Mouse (Mus musculus) stomach, embryonic 15.5 days (tissue): ENCODE measurements around the gene Mrfap1. TPM values are rescaled to one million over a fixed set of nuclear protein-coding genes. Genes with fewer than 3 reads are reported as not detected.

Source experiments
- ATAC-seq: fragments of 200-750 bp; cut with Nextera tagmentation; 2 replicates; pipeline ENCODE4 v1.8.0; 2017; ENCODE audit warnings: low read depth, moderate number of reproducible peaks, moderate TSS enrichment; ENCODE audit not compliant: insufficient read depth, low FRiP score
- H3K27ac ChIP-seq: fragments of 300-500 bp; sonication (generic); 2 replicates; pipeline ENCODE4 v1.5.1; 2015; ENCODE audit warnings: mild to moderate bottlenecking, inconsistent platforms
- H3K27me3 ChIP-seq: fragments of 300-500 bp; sonication (generic); replicated peaks from 2 replicates; pipeline ENCODE4 v1.6.1; 2015; ENCODE audit warnings: inconsistent platforms
- H3K36me3 ChIP-seq: fragments of 300-500 bp; sonication (generic); 2 replicates; pipeline ENCODE4 v1.6.1; 2015; ENCODE audit warnings: inconsistent platforms
- H3K4me1 ChIP-seq: fragments of 300-500 bp; sonication (generic); 2 replicates; pipeline ENCODE4 v1.6.1; 2015; ENCODE audit warnings: inconsistent platforms
- H3K4me2 ChIP-seq: fragments of 300-500 bp; sonication (generic); 2 replicates; pipeline ENCODE4 v1.6.1; 2015; ENCODE audit warnings: mild to moderate bottlenecking, inconsistent platforms
- H3K4me3 ChIP-seq: fragments of 300-500 bp; sonication (generic); replicated peaks from 2 replicates; pipeline ENCODE4 v1.5.1; 2015; ENCODE audit warnings: inconsistent platforms
- H3K9ac ChIP-seq: fragments of 300-500 bp; sonication (generic); 2 replicates; pipeline ENCODE4 v1.6.1; 2015; ENCODE audit warnings: inconsistent platforms
- H3K9me3 ChIP-seq: fragments of 300-500 bp; sonication (generic); 2 replicates; pipeline ENCODE4 v1.6.1; 2016; ENCODE audit warnings: inconsistent platforms
- WGBS: fragments of 180-500 bp; shearing (Covaris S2); methylation state at CpG from one replicate; pipeline ENCODE4 v1.1.7; 2015; 5-methylcytosine and 5-hydroxymethylcytosine counted together
- polyA plus RNA-seq: library from polyadenylated mRNA; unstranded; fragments of >200 nt; fragmentation: Nextera tagmentation; extraction: Ambion mirVana; gene quantifications from 2 replicates; pipeline ENCODE4 v1.2.1, GENCODE M21; 2015

Gene Mrfap1
- polyA plus RNA-seq, 1 experiment from 2014 or later: 539 TPM

DNA sequence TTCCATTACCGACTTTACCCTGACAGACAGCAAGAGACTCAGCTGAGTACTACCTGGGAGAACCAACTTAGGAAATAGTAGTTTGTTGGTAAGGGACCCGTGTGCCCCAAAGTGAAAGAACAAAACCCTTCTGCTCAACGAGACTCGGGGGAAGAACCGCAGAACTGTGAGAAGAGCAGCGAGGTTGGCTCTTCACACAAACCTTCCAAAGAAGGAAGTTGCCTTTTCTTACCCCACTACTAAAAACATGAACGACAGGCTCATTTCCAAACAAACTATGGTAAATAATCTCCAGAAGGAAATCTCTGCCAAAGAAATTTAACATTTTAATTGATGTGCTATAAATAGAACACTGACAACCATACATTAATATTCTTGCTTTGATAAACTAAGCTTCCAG is 49.5 kb downstream of the Mrfap1 start:
- Histone ChIP-seq H3K4me2 (peak overlapping the region; percentile 94), H3K4me3 (no peak overlapping the region), H3K9ac (no peak overlapping the region), H3K36me3 (no peaks in the 10 kb centered on the region), H3K4me1 (peaks cover 9% of the 10 kb centered on the region; the same call in 1 of the 2 replicates), H3K27me3 (no peaks in the 10 kb centered on the region), H3K9me3 (no peaks in the 10 kb centered on the region), H3K27ac (no peak overlapping the region)
- ATAC-seq: no peak
- 81% methylated on average over 7 of the region's 7 CpGs for WGBS

Other genes with a start within 250 kb of the Mrfap1 start
- gene Tbc1d14, start 203.5 kb downstream of the Mrfap1 start, polyA plus RNA-seq: 28.3 and 31.3 TPM in 2 replicates
- gene D5Ertd579e, start 100.7 kb downstream of the Mrfap1 start, polyA plus RNA-seq: 19.6 and 20.0 TPM in 2 replicates
- gene Bloc1s4, start 48.1 kb downstream of the Mrfap1 start, polyA plus RNA-seq: 23.2 and 26.3 TPM in 2 replicates
- gene Man2b2, start 33.9 kb upstream of the Mrfap1 start, polyA plus RNA-seq: 17.9 and 19.2 TPM in 2 replicates
- 0.66 and 1.1 TPM in 2 replicates for gene Ppp2r2c, start 71.7 kb upstream of the Mrfap1 start, polyA plus RNA-seq
- gene Wfs1, start 192.4 kb upstream of the Mrfap1 start, polyA plus RNA-seq: 10.8 and 11.6 TPM in 2 replicates